8 mouse cellular contexts compared by ENCODE assay signal in genomic region chr4:98922643-98923567, GRCm38 (mm10). TPM values are rescaled to one million over a fixed set of nuclear protein-coding genes. Genes with fewer than 3 reads are reported as not detected.
DNase-seq lines count a peak whose midpoint lies in the region; ATAC-seq lines count a peak whose summit lies in the region.

No protein-coding gene starts in this region.

- peak; percentile 87 for ATAC-seq in inflammation-experienced regulatory T-cells, adult 6 months
- peak; percentile 93 for ATAC-seq in megakaryocyte-erythroid progenitor cell, adult 5-6 weeks (replicated peaks; ENCODE audit: low FRiP score, low TSS enrichment, poor library complexity, severe bottlenecking)

- intact Hi-C loops in gastrocnemius, postnatal 14 days (cut with DNase I; ENCODE audit: low total_unique reads): no loop called here
- intact Hi-C loops in left cerebral cortex, postnatal 10 days (cut with DNase I): no loop called here

- DNase-seq in adrenal gland, adult (ENCODE audit: inconsistent age in 2 of 2, low spot score in 1 of 2): peak; percentile 98 to 99
- DNase-seq in embryo, embryonic 10.5 days (ENCODE audit: low spot score): peak; percentile 99
- DNase-seq in gastrocnemius, postnatal 14 days: peak; percentile 97
- peak; percentile 98 to 99 for DNase-seq in left cerebral cortex, postnatal 10 days (ENCODE audit: extremely low spot score in 1 of 2, low spot score in 2 of 2)
- DNase-seq in right cerebral cortex, postnatal 25 days: peak; percentile 96
- DNase-seq in urinary bladder, postnatal 4 days (ENCODE audit: low spot score in 2 of 2): peak; percentile 95 to 97

RNA-seq across cellular contexts. Expression of gene Usp1, which starts 0.7 kb away (rescaled TPM):
- total RNA-seq in gastrocnemius, postnatal 14 days (2021): 10 to 100 TPM; 11.7 TPM
- polyA plus RNA-seq in inflammation-experienced regulatory T-cells, adult 6 months (2017; shearing (Covaris generic)): 10 to 100 TPM; 13.8 to 23.4 (median 17.3) TPM
- total RNA-seq in left cerebral cortex, postnatal 10 days (2021): 10 to 100 TPM; 14.6 to 14.7 TPM
- total RNA-seq in megakaryocyte-erythroid progenitor cell, adult 5-6 weeks (2014; fragmentation: Nextera tagmentation): 93.8 and 111 TPM in 2 replicates
- 146 and 171 TPM in 2 replicates for total RNA-seq in megakaryocyte-erythroid progenitor cell, adult 5-6 weeks (2017)

Comparison
In these comparisons a context has a peak if more than half of its experiments do, and no peak if none do; other contexts are left out.
1. Peak in every context shown above with its lines: DNase-seq and ATAC-seq.
2. RNA of gene Usp1, which starts 0.7 kb away (total RNA-seq): 93.8 to 171 TPM in megakaryocyte-erythroid progenitor cell, adult 5-6 weeks; 14.6 to 14.7 TPM in left cerebral cortex, postnatal 10 days and 11.7 TPM in gastrocnemius, postnatal 14 days; every median in the first group is over 4 times any median in the second.